Mouse (Mus musculus): ENCODE data around the gene Gm20481.
"Not testable (repeated sequence)": the region's sequence is repeated elsewhere in the genome, so short reads cannot be mapped to it uniquely, and the experiment has no call there.

Gene Gm20481

GRCm38 (mm10) chr17:34952378-34953040 is 17.2 kb upstream of the Gm20481 start:
- peak; percentile 91 for DNase-seq

- DNase-seq: no peak
These were observed 16.5 kb upstream of the Gm20481 start for GRCm38 (mm10) chr17:34953258-34953657.

- DNase-seq: no peak
These were observed 15.8 kb upstream of the Gm20481 start for GRCm38 (mm10) chr17:34953904-34954303.

- no peak for DNase-seq
These were observed 14.9 kb upstream of the Gm20481 start for GRCm38 (mm10) chr17:34954831-34955230.

GRCm38 (mm10) chr17:34955884-34956283 is 13.8 kb upstream of the Gm20481 start:
- no peak for DNase-seq

GRCm38 (mm10) chr17:34956340-34956739 is 13.4 kb upstream of the Gm20481 start:
- no peak for DNase-seq

- DNase-seq: not testable (repeated sequence)
These were observed 12.4 kb upstream of the Gm20481 start for GRCm38 (mm10) chr17:34957291-34957690.

GRCm38 (mm10) chr17:34957966-34958365 is 11.7 kb upstream of the Gm20481 start:
- DNase-seq: not testable (repeated sequence)

- not testable (repeated sequence) for DNase-seq
These were observed 11.0 kb upstream of the Gm20481 start for GRCm38 (mm10) chr17:34958734-34959129.

GRCm38 (mm10) chr17:34959130-34959778 is 10.5 kb upstream of the Gm20481 start, which contains the start of gene Hspa1b:
TSS of gene Hspa1b (minus strand) at chr17:34959238.
- DNase-seq: peak; percentile 51

GRCm38 (mm10) chr17:34959881-34960515 is 9.7 kb upstream of the Gm20481 start:
- DNase-seq: no peak

GRCm38 (mm10) chr17:34960702-34961493 is 8.8 kb upstream of the Gm20481 start:
- no peak for DNase-seq

GRCm38 (mm10) chr17:34962125-34962524 is 7.6 kb upstream of the Gm20481 start:
- DNase-seq: no peak

- no peak for DNase-seq
These were observed 6.9 kb upstream of the Gm20481 start for GRCm38 (mm10) chr17:34962841-34963240.

- DNase-seq: no peak
These were observed 5.1 kb upstream of the Gm20481 start for GRCm38 (mm10) chr17:34964640-34965049.

- no peak for DNase-seq
These were observed 4.1 kb upstream of the Gm20481 start for GRCm38 (mm10) chr17:34965627-34966026.

- DNase-seq: not testable (repeated sequence)
These were observed 1.1 kb downstream of the Gm20481 start for GRCm38 (mm10) chr17:34970850-34971249.

- not testable (repeated sequence) for DNase-seq
These were observed 2.0 kb downstream of the Gm20481 start for GRCm38 (mm10) chr17:34971694-34972068.

GRCm38 (mm10) chr17:34972069-34972749 is 2.5 kb downstream of the Gm20481 start, which contains the start of the genes Hspa1a and Hspa1l:
TSS of gene Hspa1a (minus strand) at chr17:34972156.
TSS of gene Hspa1l (plus strand) at chr17:34972703.
- DNase-seq: peak; percentile 49

GRCm38 (mm10) chr17:34975581-34976492 is 6.1 kb downstream of the Gm20481 start:
- no peak for DNase-seq

- DNase-seq: no peak
These were observed 7.3 kb downstream of the Gm20481 start for GRCm38 (mm10) chr17:34977000-34977399.

Measured in right cerebral cortex, postnatal 4 days (tissue).